In the genomic region with DNA sequence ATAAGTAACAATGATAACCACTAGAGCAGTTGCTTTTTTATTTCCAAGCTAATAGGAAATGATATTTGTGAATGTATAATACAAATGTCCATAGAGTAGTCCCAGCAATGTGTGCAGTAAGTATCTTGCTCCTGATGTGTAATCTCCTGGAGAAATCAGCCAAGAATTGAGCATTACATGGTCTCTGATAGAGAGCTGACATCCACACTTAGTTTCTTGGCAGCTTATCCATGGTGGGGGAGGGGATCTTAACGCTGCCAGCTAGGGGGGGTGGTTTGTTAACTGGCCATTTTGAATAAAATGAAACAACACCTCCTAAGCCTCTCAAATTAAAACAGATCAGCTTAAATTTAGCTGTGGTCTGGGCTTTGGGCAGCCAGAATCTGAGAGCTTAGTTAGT, we compare ENCODE assay signal across 25 mouse cellular contexts. TPM values are rescaled to one million over a fixed set of nuclear protein-coding genes. Genes with fewer than 3 reads are reported as not detected.
DNase-seq lines count a peak whose midpoint lies in the region; ATAC-seq and TF ChIP-seq lines count a peak whose summit lies in the region.
"Had no signal": no experiment of that assay in that cellular context is flagged by ENCODE, and none has a peak within 500 bp of the region (broad histone marks: within the 10 kb centered on the region; RNA-seq: fewer than 3 reads in every experiment).

No protein-coding gene starts in this region.

- H3K4me1 ChIP-seq in lung, embryonic 14.5 days (ENCODE audit: insufficient read depth): no peaks in the 10 kb centered on the region
- H3K4me1 ChIP-seq: embryonic facial prominence, embryonic 13.5 days; embryonic facial prominence, embryonic 15.5 days; forebrain, embryonic 10.5 days; forebrain, embryonic 12.5 days had no signal

- no peak overlapping the region for H3K4me3 ChIP-seq in lung, embryonic 14.5 days (ENCODE audit: low read depth, low read length)
- H3K4me3 ChIP-seq: embryonic facial prominence, embryonic 13.5 days; embryonic facial prominence, embryonic 15.5 days; erythroblast, embryonic 14.5 days; forebrain, embryonic 10.5 days; forebrain, embryonic 12.5 days had no signal

- ATAC-seq in lung, embryonic 14.5 days (ENCODE audit: insufficient read depth): peak; percentile 58; the same call in 1 of the 2 replicates
- ATAC-seq: CD4-positive, CD25-positive, alpha-beta regulatory T cell, adult 4 months; forebrain, embryonic 14.5 days; forebrain, embryonic 16.5 days had no signal

- WGBS in lung, embryonic 14.5 days: 23% methylated on average over 1 of the region's 1 CpGs

- no peak overlapping the region for H3K27ac ChIP-seq in lung, embryonic 14.5 days (ENCODE audit: low read depth)
- H3K27ac ChIP-seq: embryonic facial prominence, embryonic 13.5 days; embryonic facial prominence, embryonic 15.5 days; forebrain, embryonic 10.5 days; forebrain, embryonic 12.5 days had no signal

- no peaks in the 10 kb centered on the region for H3K36me3 ChIP-seq in lung, embryonic 14.5 days (ENCODE audit: insufficient read depth)
- H3K36me3 ChIP-seq: embryonic facial prominence, embryonic 13.5 days; embryonic facial prominence, embryonic 15.5 days; forebrain, embryonic 10.5 days; forebrain, embryonic 12.5 days; G1E had no signal

- H3K27me3 ChIP-seq in lung, embryonic 14.5 days (ENCODE audit: insufficient read depth, low read length): no peaks in the 10 kb centered on the region
- H3K27me3 ChIP-seq: CH12.LX; embryonic facial prominence, embryonic 13.5 days; embryonic facial prominence, embryonic 15.5 days; forebrain, embryonic 12.5 days had no signal

- H3K4me2 ChIP-seq in lung, embryonic 14.5 days: no peak overlapping the region
- H3K4me2 ChIP-seq: embryonic facial prominence, embryonic 13.5 days; embryonic facial prominence, embryonic 15.5 days; forebrain, embryonic 12.5 days had no signal

- H3K9ac ChIP-seq in lung, embryonic 14.5 days: no peak overlapping the region
- H3K9ac ChIP-seq: embryonic facial prominence, embryonic 13.5 days; embryonic facial prominence, embryonic 15.5 days; forebrain, embryonic 12.5 days had no signal

- no peak for TF ChIP-seq CTCF in lung, embryonic 14.5 days (IDR thresholded peaks at IDR 0.05; ENCODE audit: low read depth)

- DNase-seq in cerebellum, postnatal 10 days: peak; percentile 34 to 36
- no peak for DNase-seq in cerebellum, adult 8-10 months
- DNase-seq in lung, embryonic 14.5 days: peak; percentile 28
- DNase-seq in lung, postnatal 36 days: no peak
- DNase-seq in lung, postnatal 10 days: peak; percentile 38
- no peak for DNase-seq in lung, postnatal 4 days
- DNase-seq: adrenal gland, adult 2 months; adrenal gland, postnatal 10 days; adrenal gland, postnatal 25 days; B cell, adult 2 months; cerebellum, adult 11 months; cerebellum, adult 18-20 months; cerebellum, adult 9-10 months; cerebellum, postnatal 36 days; embryo, embryonic 11 days had no signal

- H3K9me3 ChIP-seq in lung, embryonic 14.5 days (ENCODE audit: low read depth, low read length): no peaks in the 10 kb centered on the region
- H3K9me3 ChIP-seq: embryonic facial prominence, embryonic 13.5 days; embryonic facial prominence, embryonic 15.5 days; forebrain, embryonic 10.5 days; forebrain, embryonic 12.5 days; G1E had no signal

RNA-seq across cellular contexts. Expression of a gene that starts 13.6 kb away (rescaled TPM):
- 854 and 863 TPM in 2 replicates for polyA plus RNA-seq in lung, embryonic 14.5 days (2014; fragmentation: Nextera tagmentation; extraction: Ambion mirVana)
- polyA plus RNA-seq: erythroblast, embryonic 14.5 days; G1E had no signal

RNA-seq across cellular contexts. Expression of a gene that starts 21.5 kb away (rescaled TPM):
- polyA plus RNA-seq in lung, embryonic 14.5 days (2014; fragmentation: Nextera tagmentation; extraction: Ambion mirVana): 5.7 and 6.3 TPM in 2 replicates
- polyA plus RNA-seq: erythroblast, embryonic 14.5 days; forebrain, embryonic 10.5 days; G1E had no signal

Comparison
In these comparisons a context has a peak if more than half of its experiments do, and no peak if none do; other contexts are left out.
1. DNase-seq: peak in cerebellum, postnatal 10 days (2 of 2), lung, embryonic 14.5 days (single experiment) and lung, postnatal 10 days (single experiment); none in cerebellum, adult 8-10 months (single experiment), lung, postnatal 36 days (single experiment) and lung, postnatal 4 days (0 of 2).